Mouse (Mus musculus): Measurements from ENCODE around the gene Olfr55. TPM values are rescaled to one million over a fixed set of nuclear protein-coding genes. Genes with fewer than 3 reads are reported as not detected.
"Not testable (repeated sequence)": the region's sequence is repeated elsewhere in the genome, so short reads cannot be mapped to it uniquely, and the experiment has no call there.

Gene Olfr55
- total RNA-seq (2014; rRNA removed) (not detected in 2 replicates), polyA plus RNA-seq (2012; rRNA removed) (not detected in 2 replicates)

DNA sequence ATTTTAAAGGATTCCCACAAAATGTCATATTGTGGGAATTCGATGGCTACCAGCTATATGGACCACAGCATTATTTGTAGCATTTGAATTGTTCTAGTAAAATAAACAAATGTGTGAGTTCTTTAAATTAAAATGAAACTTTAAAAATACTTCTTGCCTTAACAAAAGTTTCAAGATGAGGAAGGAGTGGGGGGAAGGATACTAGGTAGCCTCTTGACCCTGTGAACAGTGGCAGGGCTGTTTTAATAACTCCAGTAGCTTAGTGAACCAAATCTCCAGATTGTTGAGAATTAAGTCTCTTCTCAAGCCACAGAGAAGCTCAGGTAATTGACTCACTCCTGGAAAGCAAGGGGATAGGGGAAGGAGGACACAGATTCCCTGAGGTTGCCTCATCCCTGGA lies at the start of gene Olfr55:
Gene Olfr55 (plus strand): TSS at position 301 of the 400 bp plus-strand sequence.
- H3K4me3 ChIP-seq (ENCODE audit: insufficient read depth, low read depth, low read length); H3K4me1 ChIP-seq (ENCODE audit: control insufficient read depth, insufficient read depth, low read length); H3K36me3 ChIP-seq (ENCODE audit: control insufficient read depth, insufficient read depth, low read length); H3K79me2 ChIP-seq (ENCODE audit: control insufficient read depth, insufficient read depth, low read length); H3K27ac ChIP-seq (replicated peaks; ENCODE audit: insufficient read depth, low read depth, low read length); DNase-seq (ENCODE audit: extremely low read depth, low read depth, low spot score); H3K27me3 ChIP-seq (ENCODE audit: control insufficient read depth, insufficient read depth, low read length); H3K9ac ChIP-seq (ENCODE audit: low read depth, low read length): not testable (repeated sequence)
- WGBS: 73% methylated on average over 1 of the region's 1 CpGs

DNA sequence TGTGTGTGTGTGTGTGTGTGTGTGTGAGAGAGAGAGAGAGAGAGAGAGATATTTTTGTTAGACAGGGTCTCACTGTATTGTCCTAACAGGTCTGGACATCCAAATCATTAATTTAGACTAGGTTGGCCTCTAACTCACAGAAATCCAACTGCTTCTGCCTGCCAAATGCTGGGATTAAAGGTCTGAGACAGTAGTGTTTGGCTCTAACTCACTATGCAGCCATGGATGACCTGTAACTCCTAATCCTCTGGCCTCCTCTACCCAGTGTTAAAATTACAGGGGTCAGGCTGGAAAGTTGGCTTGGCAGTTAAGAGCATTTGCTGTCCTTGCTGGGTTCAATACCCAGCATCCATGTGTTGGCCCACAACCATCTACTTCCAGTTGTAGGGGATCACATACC lies 43.7 kb upstream of the Olfr55 start:
- H3K4me3 ChIP-seq (ENCODE audit: insufficient read depth, low read depth, low read length): no peak overlapping the region
- DNase-seq (ENCODE audit: extremely low read depth, low read depth, low spot score): peak; percentile 10
- TF ChIP-seq CTCF (IDR thresholded peaks at IDR 0.05; ENCODE audit: low read depth, low read length): no peak
- TF ChIP-seq POLR2A (IDR thresholded peaks at IDR 0.05; ENCODE audit: extremely low read depth, insufficient read depth, low read length): no peak

DNA sequence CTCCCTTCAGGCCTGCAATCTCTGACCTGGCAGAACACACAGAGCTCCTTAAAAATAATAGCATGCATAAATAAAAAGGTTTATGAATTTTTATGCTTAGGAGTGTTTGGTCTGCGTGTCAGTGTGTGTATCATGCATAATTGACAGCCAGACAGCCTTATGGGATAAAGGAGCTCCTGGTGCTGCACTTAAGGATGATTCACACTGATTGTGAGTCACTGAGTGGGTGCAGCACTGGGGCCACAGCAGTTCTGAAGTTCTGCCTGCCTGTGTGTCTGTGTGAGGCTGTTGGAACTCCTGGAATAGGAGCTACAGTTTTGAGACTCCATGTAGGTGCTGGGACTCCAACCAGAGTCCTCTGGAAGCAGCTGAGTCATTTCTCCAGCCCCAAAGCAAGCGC lies 42.0 kb upstream of the Olfr55 start:
- no peak for DNase-seq (ENCODE audit: extremely low read depth, low read depth, low spot score)
- H3K79me2 ChIP-seq (ENCODE audit: control insufficient read depth, insufficient read depth, low read length): no peaks in the 10 kb centered on the region
- WGBS: 65% methylated on average over 2 of the region's 2 CpGs

More for the DNA sequence above, 43.7 kb upstream of the Olfr55 start:
- no peaks in the 10 kb centered on the region for H3K4me1 ChIP-seq (ENCODE audit: control insufficient read depth, insufficient read depth, low read length)
- H3K9ac ChIP-seq (ENCODE audit: low read depth, low read length): no peak overlapping the region
- H3K36me3 ChIP-seq (ENCODE audit: control insufficient read depth, insufficient read depth, low read length): no peaks in the 10 kb centered on the region
- no peak overlapping the region for H3K27ac ChIP-seq (replicated peaks; ENCODE audit: insufficient read depth, low read depth, low read length)
- no peaks in the 10 kb centered on the region for H3K27me3 ChIP-seq (ENCODE audit: control insufficient read depth, insufficient read depth, low read length)
- H3K79me2 ChIP-seq (ENCODE audit: control insufficient read depth, insufficient read depth, low read length): no peaks in the 10 kb centered on the region

GRCm38 (mm10) chr17:33139261-33139820 lies 28.9 kb upstream of the Olfr55 start, which contains the start of gene Morc2b:
TSS of gene Morc2b (minus strand) at chr17:33139683.
- Histone ChIP-seq H3K4me3 (ENCODE audit: insufficient read depth, low read depth, low read length) (no peak within 1 kb of the TSS), H3K27ac (replicated peaks; ENCODE audit: insufficient read depth, low read depth, low read length) (no peak within 1 kb of the TSS), H3K4me1 (ENCODE audit: control insufficient read depth, insufficient read depth, low read length) (no peaks in the 10 kb centered on the region), H3K36me3 (ENCODE audit: control insufficient read depth, insufficient read depth, low read length) (no peaks in the 10 kb centered on the region), H3K27me3 (ENCODE audit: control insufficient read depth, insufficient read depth, low read length) (peaks cover 6% of the 10 kb centered on the region; the same call in 1 of the 2 replicates), H3K79me2 (ENCODE audit: control insufficient read depth, insufficient read depth, low read length) (no peaks in the 10 kb centered on the region), H3K9ac (ENCODE audit: low read depth, low read length) (no peak within 1 kb of the TSS)
- TF ChIP-seq CTCF (IDR thresholded peaks at IDR 0.05; ENCODE audit: low read depth, low read length) (no peak), POLR2A (IDR thresholded peaks at IDR 0.05; ENCODE audit: extremely low read depth, insufficient read depth, low read length) (no peak)
- 67% methylated on average over 18 of the region's 18 CpGs for WGBS
- no peak for DNase-seq (ENCODE audit: extremely low read depth, low read depth, low spot score)

More for the DNA sequence above, 42.0 kb upstream of the Olfr55 start:
- no peak overlapping the region for H3K9ac ChIP-seq (ENCODE audit: low read depth, low read length)
- no peak overlapping the region for H3K27ac ChIP-seq (replicated peaks; ENCODE audit: insufficient read depth, low read depth, low read length)
- TF ChIP-seq POLR2A (IDR thresholded peaks at IDR 0.05; ENCODE audit: extremely low read depth, insufficient read depth, low read length): no peak
- TF ChIP-seq CTCF (IDR thresholded peaks at IDR 0.05; ENCODE audit: low read depth, low read length): no peak
- H3K36me3 ChIP-seq (ENCODE audit: control insufficient read depth, insufficient read depth, low read length): no peaks in the 10 kb centered on the region
- H3K4me1 ChIP-seq (ENCODE audit: control insufficient read depth, insufficient read depth, low read length): no peaks in the 10 kb centered on the region
- no peak overlapping the region for H3K4me3 ChIP-seq (ENCODE audit: insufficient read depth, low read depth, low read length)
- no peaks in the 10 kb centered on the region for H3K27me3 ChIP-seq (ENCODE audit: control insufficient read depth, insufficient read depth, low read length)

DNA sequence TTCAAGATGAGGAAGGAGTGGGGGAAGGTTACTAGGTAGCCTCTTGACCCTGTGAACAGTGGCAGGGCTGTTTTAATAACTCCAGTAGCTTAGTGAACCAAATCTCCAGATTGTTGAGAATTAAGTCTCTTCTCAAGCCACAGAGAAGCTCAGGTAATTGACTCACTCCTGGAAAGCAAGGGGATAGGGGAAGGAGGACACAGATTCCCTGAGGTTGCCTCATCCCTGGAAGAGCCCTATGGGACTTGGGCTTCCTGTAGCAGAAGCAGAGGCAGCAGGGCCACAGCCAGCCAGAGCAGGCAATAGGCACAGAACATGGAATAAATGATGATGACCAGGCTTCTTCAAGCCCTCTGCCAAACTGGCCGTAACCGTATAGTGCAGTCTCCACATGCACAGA lies 22.8 kb downstream of the Olfr55 start, which contains the start of gene Olfr239:
Gene Olfr239 (plus strand): TSS at position 301 of the 400 bp plus-strand sequence.
- H3K79me2 ChIP-seq (ENCODE audit: control insufficient read depth, insufficient read depth, low read length); H3K4me3 ChIP-seq (ENCODE audit: insufficient read depth, low read depth, low read length); H3K4me1 ChIP-seq (ENCODE audit: control insufficient read depth, insufficient read depth, low read length); H3K27me3 ChIP-seq (ENCODE audit: control insufficient read depth, insufficient read depth, low read length); DNase-seq (ENCODE audit: extremely low read depth, low read depth, low spot score); H3K36me3 ChIP-seq (ENCODE audit: control insufficient read depth, insufficient read depth, low read length); H3K9ac ChIP-seq (ENCODE audit: low read depth, low read length); H3K27ac ChIP-seq (replicated peaks; ENCODE audit: insufficient read depth, low read depth, low read length): not testable (repeated sequence)
- WGBS: no CpG with 5 or more reads among the region's 2 CpGs

- Histone ChIP-seq H3K27ac (replicated peaks; ENCODE audit: insufficient read depth, low read depth, low read length) (no peak within 1 kb of the TSS), H3K4me3 (ENCODE audit: insufficient read depth, low read depth, low read length) (no peak within 1 kb of the TSS), H3K36me3 (ENCODE audit: control insufficient read depth, insufficient read depth, low read length) (no peaks in the 10 kb centered on the region), H3K4me1 (ENCODE audit: control insufficient read depth, insufficient read depth, low read length) (no peaks in the 10 kb centered on the region), H3K79me2 (ENCODE audit: control insufficient read depth, insufficient read depth, low read length) (no peaks in the 10 kb centered on the region), H3K27me3 (ENCODE audit: control insufficient read depth, insufficient read depth, low read length) (no peaks in the 10 kb centered on the region), H3K9ac (ENCODE audit: low read depth, low read length) (no peak within 1 kb of the TSS)
- TF ChIP-seq CTCF (IDR thresholded peaks at IDR 0.05; ENCODE audit: low read depth, low read length): no peak
- TF ChIP-seq POLR2A (IDR thresholded peaks at IDR 0.05; ENCODE audit: extremely low read depth, insufficient read depth, low read length): no peak
- 78% methylated on average over 2 of the region's 2 CpGs for WGBS
- no peak for DNase-seq (ENCODE audit: extremely low read depth, low read depth, low spot score)
Observed at GRCm38 (mm10) chr17:33221590-33221989, 53.3 kb downstream of the Olfr55 start, which contains the start of gene Olfr1564. TSS of gene Olfr1564 (minus strand) at chr17:33221690.

Other genes starting within 250 kb of the Olfr55 start
- 62.2 and 69.0 TPM in 2 replicates for gene Cyp4f13, start 221.0 kb upstream of the Olfr55 start, total RNA-seq (2014; rRNA removed)
- gene Cyp4f13, start 221.0 kb upstream of the Olfr55 start, polyA plus RNA-seq (2012; rRNA removed): 83.7 and 109 TPM in 2 replicates
- gene Zfp472, start 202.6 kb upstream of the Olfr55 start, total RNA-seq (2014; rRNA removed): 2.1 and 3.2 TPM in 2 replicates
- 0.24 and 0.28 TPM in 2 replicates for gene Zfp472, start 202.6 kb upstream of the Olfr55 start, polyA plus RNA-seq (2012; rRNA removed)
- gene Zfp952, start 175.3 kb upstream of the Olfr55 start, total RNA-seq (2014; rRNA removed): 3.4 and 4.5 TPM in 2 replicates
- 1.0 and 1.4 TPM in 2 replicates for gene Zfp952, start 175.3 kb upstream of the Olfr55 start, polyA plus RNA-seq (2012; rRNA removed)
- 3.0 and 3.9 TPM in 2 replicates for gene Zfp763, start 135.0 kb upstream of the Olfr55 start, total RNA-seq (2014; rRNA removed)
- gene Zfp763, start 135.0 kb upstream of the Olfr55 start, polyA plus RNA-seq (2012; rRNA removed): 0.21 and 0.23 TPM in 2 replicates
- gene 4921501E09Rik, start 100.4 kb upstream of the Olfr55 start, total RNA-seq (2014; rRNA removed): not detected in 2 replicates
- gene 4921501E09Rik, start 100.4 kb upstream of the Olfr55 start, polyA plus RNA-seq (2012; rRNA removed): not detected in 2 replicates
- 3.9 and 5.1 TPM in 2 replicates for gene Zfp563, start 79.1 kb upstream of the Olfr55 start, total RNA-seq (2014; rRNA removed)
- gene Zfp563, start 79.1 kb upstream of the Olfr55 start, polyA plus RNA-seq (2012; rRNA removed): 0.65 and 0.91 TPM in 2 replicates
- gene Morc2b, start 28.8 kb upstream of the Olfr55 start, total RNA-seq (2014; rRNA removed): not detected in 2 replicates
- not detected in 2 replicates for gene Morc2b, start 28.8 kb upstream of the Olfr55 start, polyA plus RNA-seq (2012; rRNA removed)
- gene Olfr239, start 22.9 kb downstream of the Olfr55 start, total RNA-seq (2014; rRNA removed): not detected in 2 replicates
- gene Olfr239, start 22.9 kb downstream of the Olfr55 start, polyA plus RNA-seq (2012; rRNA removed): not detected in 2 replicates
- gene Olfr1564, start 53.2 kb downstream of the Olfr55 start, total RNA-seq (2014; rRNA removed): 0.07 TPM in 1 of 2 replicates, not detected in the other
- gene Olfr1564, start 53.2 kb downstream of the Olfr55 start, polyA plus RNA-seq (2012; rRNA removed): not detected in 2 replicates
- gene Zfp955a, start 86.7 kb downstream of the Olfr55 start, total RNA-seq (2014; rRNA removed): 7.9 and 8.7 TPM in 2 replicates
- gene Zfp955a, start 86.7 kb downstream of the Olfr55 start, polyA plus RNA-seq (2012; rRNA removed): 0.82 and 0.88 TPM in 2 replicates
- gene Olfr63, start 96.2 kb downstream of the Olfr55 start, total RNA-seq (2014; rRNA removed): not detected in 2 replicates
- gene Olfr63, start 96.2 kb downstream of the Olfr55 start, polyA plus RNA-seq (2012; rRNA removed): not detected in 2 replicates
- 4.4 and 5.3 TPM in 2 replicates for gene Zfp955b, start 121.1 kb downstream of the Olfr55 start, total RNA-seq (2014; rRNA removed)
- 0.70 and 0.78 TPM in 2 replicates for gene Zfp955b, start 121.1 kb downstream of the Olfr55 start, polyA plus RNA-seq (2012; rRNA removed)
- gene Zfp81, start 190.4 kb downstream of the Olfr55 start, total RNA-seq (2014; rRNA removed): 2.9 and 3.3 TPM in 2 replicates
- 0.27 and 0.43 TPM in 2 replicates for gene Zfp81, start 190.4 kb downstream of the Olfr55 start, polyA plus RNA-seq (2012; rRNA removed)
- 4.2 and 6.0 TPM in 2 replicates for gene Zfp101, start 226.2 kb downstream of the Olfr55 start, total RNA-seq (2014; rRNA removed)
- 0.68 and 0.73 TPM in 2 replicates for gene Zfp101, start 226.2 kb downstream of the Olfr55 start, polyA plus RNA-seq (2012; rRNA removed)

All from liver, adult 2 months (tissue).